Mouse (Mus musculus) CH12F3 (cell line): Measurements from ENCODE around the gene Tbc1d9.
"Not testable (repeated sequence)": the region's sequence is repeated elsewhere in the genome, so short reads cannot be mapped to it uniquely, and the experiment has no call there.

Source experiments
- in situ Hi-C: fragments of 300-500 bp; cut with MboI; formaldehyde crosslinking; loops from 2 replicates; pipeline ENCODE4 v1.14.3; 2020; ENCODE audit warnings: low sequenced_read_pairs

Gene Tbc1d9

DNA sequence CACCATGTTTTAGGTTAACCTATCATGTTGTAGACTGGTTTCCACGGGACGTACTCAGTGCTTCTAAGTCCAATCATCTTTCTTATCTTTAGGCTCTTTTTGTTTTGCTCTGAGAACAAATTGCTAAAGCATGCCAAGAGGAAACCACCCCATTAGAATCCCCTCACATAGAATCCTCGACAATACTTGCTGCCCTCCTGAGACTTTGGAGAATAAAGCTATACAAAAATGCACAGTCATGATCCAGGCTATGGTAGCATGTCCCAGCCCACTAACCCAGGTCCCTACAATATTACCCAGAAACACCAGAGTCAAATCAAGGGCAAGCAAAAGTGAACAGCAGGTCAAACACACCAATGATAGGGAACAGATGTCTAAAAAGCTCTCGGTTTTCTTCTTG, 149.9 kb downstream of the Tbc1d9 start:
- in situ Hi-C loops = not testable (repeated sequence)

DNA sequence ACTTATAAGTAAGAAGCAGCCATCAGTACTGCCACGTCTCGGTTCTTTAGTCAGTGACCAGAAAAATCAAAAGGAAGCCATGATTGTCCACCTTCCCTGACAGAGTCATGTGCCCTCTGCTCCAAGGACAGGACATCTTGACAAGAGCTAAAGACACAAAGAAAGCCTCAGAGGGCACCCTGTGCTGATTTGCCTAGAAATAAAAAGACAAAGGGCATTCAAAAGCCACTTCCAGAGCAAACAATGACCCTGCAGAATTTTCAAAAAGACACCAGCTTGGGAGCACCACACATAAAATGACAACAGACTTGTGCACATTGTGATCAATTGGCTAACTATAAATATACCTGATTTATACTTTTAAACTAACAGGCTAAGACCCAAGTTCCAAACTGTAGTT, 150.5 kb downstream of the Tbc1d9 start:
- in situ Hi-C loops = no loop called here

DNA sequence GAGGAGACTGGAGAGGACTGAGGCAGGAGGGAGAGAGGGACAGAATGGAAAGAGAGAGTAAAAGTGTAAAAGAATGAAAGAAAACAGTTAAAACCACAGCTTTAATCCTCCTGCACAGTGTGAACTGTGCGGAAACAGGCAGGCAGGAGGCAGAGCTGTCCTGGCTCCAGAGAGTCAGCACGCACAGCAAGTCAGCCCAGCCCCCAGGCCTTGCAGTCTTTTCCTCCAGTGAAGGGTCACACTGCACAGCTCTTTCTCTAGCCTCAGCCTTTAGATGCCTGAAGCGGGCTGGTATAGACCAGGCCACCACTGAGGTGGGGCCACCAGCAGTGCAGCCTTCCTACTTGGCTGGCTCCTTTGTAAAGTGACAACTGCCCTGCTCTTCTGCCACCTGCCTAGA, 155.4 kb downstream of the Tbc1d9 start:
- in situ Hi-C loops = no loop called here

DNA sequence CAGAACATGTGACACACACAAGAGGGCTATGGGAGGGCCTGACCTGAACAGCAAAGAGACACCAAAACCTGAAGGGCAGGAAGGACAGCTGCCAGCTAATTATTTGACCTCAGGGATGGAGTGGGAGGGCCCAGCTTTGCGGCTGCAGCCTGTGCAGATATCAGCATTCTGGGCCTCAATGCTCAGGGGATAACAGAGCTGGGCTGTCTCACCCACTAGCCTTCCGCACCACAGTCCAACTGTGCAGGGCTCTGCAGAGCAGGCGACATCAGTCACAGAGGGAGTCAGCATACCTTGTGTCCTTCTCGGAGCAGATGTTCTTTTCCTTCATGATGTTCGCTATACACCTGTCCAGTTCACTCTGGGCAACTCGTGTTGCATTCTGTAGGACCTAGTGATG, 157.2 kb downstream of the Tbc1d9 start:
- in situ Hi-C loops = no loop called here
